Mouse (Mus musculus) liver, embryonic 16.5 days (tissue): ENCODE measurements at regions not wholly inside any gene's neighbourhood (a gene's known extent, or its start where the extent isn't known, plus 50 kb on each side); places are given as distances from the start of the nearest gene placed in this dataset.
"Not testable (repeated sequence)": the region's sequence is repeated elsewhere in the genome, so short reads cannot be mapped to it uniquely, and the experiment has no call there.

Experiments used
- ATAC-seq: fragments of 200-750 bp; cut with Nextera tagmentation; 2 replicates; pipeline ENCODE4 v1.8.0; 2017; ENCODE audit warnings: low read depth, mild to moderate bottlenecking, moderate number of reproducible peaks, moderate library complexity
- H3K27ac ChIP-seq: fragments of 300-500 bp; sonication (generic); 2 replicates; pipeline ENCODE4 v1.5.1; 2014; ENCODE audit warnings: mild to moderate bottlenecking, low read length
- H3K27me3 ChIP-seq: fragments of 300-500 bp; sonication (generic); 2 replicates; pipeline ENCODE4 v1.6.1; 2014; ENCODE audit warnings: low read depth, low read length, mixed read lengths; ENCODE audit not compliant: control insufficient read depth, insufficient read depth
- H3K36me3 ChIP-seq: fragments of 300-500 bp; sonication (generic); 2 replicates; pipeline ENCODE4 v1.6.1; 2014; ENCODE audit warnings: mild to moderate bottlenecking; ENCODE audit not compliant: control insufficient read depth, insufficient read depth
- H3K4me1 ChIP-seq: fragments of 300-500 bp; sonication (generic); 2 replicates; pipeline ENCODE4 v1.6.1; 2014; ENCODE audit warnings: low read depth, low read length, mixed read lengths; ENCODE audit not compliant: control insufficient read depth
- H3K4me2 ChIP-seq: fragments of 300-500 bp; sonication (generic); 2 replicates; pipeline ENCODE4 v1.6.1; 2014; ENCODE audit warnings: low read depth, low read length, mixed read lengths
- H3K4me3 ChIP-seq: fragments of 300-500 bp; sonication (generic); 2 replicates; pipeline ENCODE4 v1.5.1; 2014; ENCODE audit warnings: low read depth, mild to moderate bottlenecking, low read length
- H3K9ac ChIP-seq: fragments of 300-500 bp; sonication (generic); 2 replicates; pipeline ENCODE4 v1.6.1; 2014; ENCODE audit warnings: low read depth, low read length
- H3K9me3 ChIP-seq: fragments of 300-500 bp; sonication (generic); replicated peaks from 2 replicates; pipeline ENCODE4 v1.6.1; 2016; ENCODE audit warnings: low read length; ENCODE audit not compliant: control insufficient read depth
- WGBS: fragments of 180-500 bp; shearing (Covaris S2); extraction: QIAGEN DNeasy Blood & Tissue Kit; methylation state at CpG from one replicate; pipeline ENCODE4 v1.1.7; 2014; ENCODE audit not compliant: insufficient replicate concordance; 5-methylcytosine and 5-hydroxymethylcytosine counted together

DNA sequence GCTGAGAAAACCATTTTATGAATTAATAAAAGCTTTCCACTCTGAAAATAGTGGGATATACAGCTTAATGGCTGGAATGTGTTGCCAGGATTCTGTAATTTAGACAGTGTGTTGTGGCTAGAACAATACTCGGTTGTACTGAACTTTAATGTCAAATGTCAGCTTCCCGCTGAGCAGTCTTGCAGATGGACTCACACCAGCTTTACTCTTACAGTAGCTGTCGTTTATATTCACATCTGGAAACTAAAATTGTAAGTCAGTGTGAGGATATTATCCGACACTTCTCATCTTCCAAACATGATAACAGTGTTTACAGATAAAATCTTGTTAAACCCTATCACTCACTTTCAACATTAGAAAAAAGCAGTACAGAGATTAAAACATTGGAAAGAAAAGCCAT is 328.3 kb upstream of the Gje1 start:
- no peaks in the 10 kb centered on the region for H3K36me3 ChIP-seq
- 59% methylated on average over 4 of the region's 4 CpGs for WGBS
- no peaks in the 10 kb centered on the region for H3K9me3 ChIP-seq
- H3K4me2 ChIP-seq = no peak overlapping the region
- H3K4me3 ChIP-seq = no peak overlapping the region
- H3K4me1 ChIP-seq = no peaks in the 10 kb centered on the region
- no peak overlapping the region for H3K27ac ChIP-seq
- no peak overlapping the region for H3K9ac ChIP-seq
- no peak for ATAC-seq
- H3K27me3 ChIP-seq = no peaks in the 10 kb centered on the region

DNA sequence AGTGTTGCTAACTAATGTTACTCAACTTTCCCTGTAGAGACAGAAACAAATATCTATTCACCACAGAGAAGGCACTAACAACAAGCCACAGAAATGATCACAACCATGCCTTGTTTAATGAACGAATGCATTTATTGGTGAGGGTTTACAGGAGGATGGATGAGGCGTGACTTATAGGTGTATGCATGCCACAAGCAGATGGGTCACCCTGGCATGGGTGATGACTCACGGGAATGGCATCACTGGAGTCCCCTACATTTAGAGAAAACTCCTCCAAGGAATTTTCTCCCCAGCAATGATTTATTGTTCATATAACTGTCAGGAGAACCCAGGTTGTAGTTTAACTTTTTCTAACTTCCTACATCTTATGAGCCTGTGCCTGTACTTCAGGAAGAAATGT is 319.6 kb upstream of the Gje1 start:
- no peak for ATAC-seq
- no peak overlapping the region for H3K4me3 ChIP-seq
- no peaks in the 10 kb centered on the region for H3K4me1 ChIP-seq
- H3K9me3 ChIP-seq = no peaks in the 10 kb centered on the region; the same call in 1 of the 2 replicates
- 49% methylated on average over 3 of the region's 3 CpGs for WGBS
- no peaks in the 10 kb centered on the region for H3K36me3 ChIP-seq
- no peak overlapping the region for H3K27ac ChIP-seq
- no peak overlapping the region for H3K4me2 ChIP-seq
- H3K9ac ChIP-seq = no peak overlapping the region
- H3K27me3 ChIP-seq = no peaks in the 10 kb centered on the region

DNA sequence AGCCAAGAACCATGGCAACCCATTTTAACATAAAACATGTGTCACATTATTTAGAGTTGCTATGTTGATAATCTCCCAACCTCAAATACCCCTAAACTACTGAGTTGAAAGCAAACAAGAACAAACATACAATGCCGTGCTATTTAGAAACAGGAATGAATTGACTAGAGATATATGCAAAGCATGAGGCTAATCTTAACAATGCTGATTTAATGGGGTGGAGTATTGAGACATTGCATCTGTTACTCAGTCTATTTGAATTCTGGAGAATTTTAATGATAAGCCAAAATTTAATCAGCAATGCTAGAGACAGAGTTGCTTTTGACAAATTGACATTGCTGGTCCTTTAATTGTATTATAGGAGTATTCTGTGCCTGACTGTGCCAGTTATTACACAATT is 313.5 kb upstream of the Gje1 start:
- no peak overlapping the region for H3K4me3 ChIP-seq
- no peaks in the 10 kb centered on the region for H3K4me1 ChIP-seq
- H3K27me3 ChIP-seq = no peaks in the 10 kb centered on the region
- no peak overlapping the region for H3K4me2 ChIP-seq
- no peaks in the 10 kb centered on the region for H3K9me3 ChIP-seq
- no peak overlapping the region for H3K27ac ChIP-seq
- ATAC-seq = no peak
- H3K36me3 ChIP-seq = no peaks in the 10 kb centered on the region
- 63% methylated on average over 1 of the region's 1 CpGs for WGBS
- H3K9ac ChIP-seq = no peak overlapping the region

DNA sequence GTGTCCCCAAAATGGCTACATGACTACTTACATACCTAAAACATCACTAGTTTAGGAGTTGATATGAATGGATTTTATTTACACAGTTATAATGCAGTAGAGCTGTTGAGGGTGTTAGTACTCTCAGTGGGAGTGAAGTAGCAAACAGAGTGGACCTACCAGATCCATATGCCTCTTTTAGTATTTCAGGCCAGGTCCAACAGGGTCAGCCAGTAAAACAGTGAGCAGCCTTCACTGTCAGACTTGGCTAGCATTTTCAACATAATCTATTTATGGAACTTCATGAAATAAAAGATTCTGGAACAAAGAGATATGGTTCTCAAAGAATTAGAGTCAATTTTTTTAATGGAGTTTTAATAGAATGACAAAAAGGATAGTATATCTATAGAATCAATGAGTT is 311.1 kb upstream of the Gje1 start:
- no peak overlapping the region for H3K27ac ChIP-seq
- no peak overlapping the region for H3K4me2 ChIP-seq
- H3K36me3 ChIP-seq = no peaks in the 10 kb centered on the region
- H3K4me3 ChIP-seq = no peak overlapping the region
- H3K9ac ChIP-seq = no peak overlapping the region
- no peaks in the 10 kb centered on the region for H3K9me3 ChIP-seq
- no peaks in the 10 kb centered on the region for H3K4me1 ChIP-seq
- no peak for ATAC-seq
- H3K27me3 ChIP-seq = no peaks in the 10 kb centered on the region

DNA sequence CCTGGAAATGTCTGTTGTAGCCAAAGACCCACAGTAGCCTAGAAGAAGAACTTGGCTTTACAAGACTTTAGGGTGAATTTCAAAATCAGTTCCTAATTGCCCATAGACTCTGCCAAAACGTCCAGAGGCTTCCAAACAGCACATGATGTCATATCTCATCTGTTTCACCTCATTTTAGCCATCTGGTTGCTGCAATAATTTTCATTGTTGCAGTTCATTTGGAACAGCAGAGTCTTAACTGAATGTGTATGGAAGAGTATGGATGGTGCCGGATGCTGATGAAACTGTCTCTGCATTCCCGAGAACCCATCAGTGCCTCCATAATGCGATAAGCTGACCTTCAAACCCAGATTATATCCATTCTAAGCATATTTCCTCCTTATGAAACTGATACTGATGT is 295.9 kb upstream of the Gje1 start:
- no peak for ATAC-seq
- H3K27me3 ChIP-seq = no peaks in the 10 kb centered on the region
- 61% methylated on average over 4 of the region's 4 CpGs for WGBS
- no peak overlapping the region for H3K9ac ChIP-seq
- H3K4me1 ChIP-seq = no peaks in the 10 kb centered on the region
- H3K4me2 ChIP-seq = no peak overlapping the region
- H3K27ac ChIP-seq = no peak overlapping the region
- H3K36me3 ChIP-seq = no peaks in the 10 kb centered on the region
- no peak overlapping the region for H3K4me3 ChIP-seq
- no peaks in the 10 kb centered on the region for H3K9me3 ChIP-seq

DNA sequence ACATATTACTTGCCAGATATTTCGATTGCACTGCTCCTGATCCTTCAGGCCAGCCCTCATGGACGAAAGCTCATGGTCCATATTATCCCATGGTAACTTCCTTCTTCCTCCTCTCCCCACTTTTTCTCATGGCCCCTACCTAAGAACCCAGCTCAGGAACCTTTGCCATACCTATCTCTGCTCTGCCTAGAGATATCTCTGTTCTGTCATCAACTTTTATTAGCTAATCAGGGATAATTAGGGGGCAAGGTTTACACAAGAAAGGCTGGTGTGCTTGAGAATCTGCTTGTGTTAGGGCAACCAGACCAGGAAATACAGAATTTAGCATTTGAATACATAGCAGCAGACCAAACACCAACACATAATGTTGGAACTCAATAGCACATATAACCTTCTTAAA is 278.4 kb upstream of the Gje1 start:
- Histone ChIP-seq H3K4me1 (no peaks in the 10 kb centered on the region), H3K36me3 (no peaks in the 10 kb centered on the region), H3K27ac (no peak overlapping the region), H3K4me3 (no peak overlapping the region), H3K27me3 (no peaks in the 10 kb centered on the region), H3K9me3 (no peaks in the 10 kb centered on the region), H3K9ac (no peak overlapping the region), H3K4me2 (no peak overlapping the region)
- no peak for ATAC-seq
- 44% methylated on average over 2 of the region's 2 CpGs for WGBS

DNA sequence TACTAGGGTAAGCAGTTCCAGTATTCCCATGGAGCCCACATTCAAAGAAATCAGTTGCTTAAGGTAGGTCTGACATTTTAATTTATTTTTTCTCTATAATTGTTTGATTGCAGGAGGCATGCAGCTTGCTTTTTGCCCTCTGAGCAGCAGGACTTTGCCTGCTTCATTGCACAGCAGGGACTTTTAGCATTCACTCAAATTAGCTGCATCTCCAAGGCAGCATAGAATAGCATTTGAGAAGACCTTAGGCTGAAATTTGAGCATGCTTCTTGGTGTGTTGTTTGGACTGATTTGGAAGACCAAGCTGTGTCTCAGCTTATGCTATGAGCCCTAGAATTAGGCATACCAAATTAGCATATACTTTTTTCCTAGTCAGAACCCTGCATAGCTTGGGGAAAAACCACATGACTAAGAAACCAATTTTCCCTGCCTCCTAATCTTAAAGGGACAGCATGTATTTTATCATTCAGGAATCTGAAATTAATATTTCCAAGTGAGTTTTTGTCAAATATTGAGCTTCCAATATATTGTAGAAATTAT is 271.7 kb upstream of the Gje1 start:
- Histone ChIP-seq H3K4me3 (no peak overlapping the region), H3K27ac (no peak overlapping the region), H3K4me1 (no peaks in the 10 kb centered on the region), H3K27me3 (no peaks in the 10 kb centered on the region), H3K36me3 (no peaks in the 10 kb centered on the region), H3K9ac (no peak overlapping the region), H3K4me2 (no peak overlapping the region), H3K9me3 (no peaks in the 10 kb centered on the region)
- ATAC-seq = no peak

DNA sequence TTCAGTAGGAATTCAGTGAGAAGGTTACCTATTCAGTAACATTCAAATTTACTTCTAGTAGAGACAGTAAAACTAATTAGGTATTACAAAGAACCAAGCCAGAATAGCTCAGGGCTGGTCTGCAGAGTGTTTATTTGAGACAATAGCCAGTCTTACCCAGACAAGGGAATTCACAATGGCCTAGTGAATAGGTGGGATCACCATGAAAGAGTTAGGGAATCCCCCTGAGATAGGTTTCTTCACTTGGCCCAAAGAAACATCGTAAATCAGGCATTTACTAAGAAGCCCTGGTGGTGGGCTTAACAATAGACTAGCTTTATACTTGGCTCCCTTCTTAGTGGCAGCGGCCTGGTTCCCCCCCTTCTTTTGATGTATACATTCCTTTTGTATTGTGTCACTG is 268.6 kb upstream of the Gje1 start:
- not testable (repeated sequence) for H3K36me3 ChIP-seq, H3K9me3 ChIP-seq, H3K4me3 ChIP-seq, H3K4me1 ChIP-seq, H3K27ac ChIP-seq, ATAC-seq, H3K4me2 ChIP-seq, H3K9ac ChIP-seq, H3K27me3 ChIP-seq
- WGBS = 57% methylated on average over 2 of the region's 2 CpGs

DNA sequence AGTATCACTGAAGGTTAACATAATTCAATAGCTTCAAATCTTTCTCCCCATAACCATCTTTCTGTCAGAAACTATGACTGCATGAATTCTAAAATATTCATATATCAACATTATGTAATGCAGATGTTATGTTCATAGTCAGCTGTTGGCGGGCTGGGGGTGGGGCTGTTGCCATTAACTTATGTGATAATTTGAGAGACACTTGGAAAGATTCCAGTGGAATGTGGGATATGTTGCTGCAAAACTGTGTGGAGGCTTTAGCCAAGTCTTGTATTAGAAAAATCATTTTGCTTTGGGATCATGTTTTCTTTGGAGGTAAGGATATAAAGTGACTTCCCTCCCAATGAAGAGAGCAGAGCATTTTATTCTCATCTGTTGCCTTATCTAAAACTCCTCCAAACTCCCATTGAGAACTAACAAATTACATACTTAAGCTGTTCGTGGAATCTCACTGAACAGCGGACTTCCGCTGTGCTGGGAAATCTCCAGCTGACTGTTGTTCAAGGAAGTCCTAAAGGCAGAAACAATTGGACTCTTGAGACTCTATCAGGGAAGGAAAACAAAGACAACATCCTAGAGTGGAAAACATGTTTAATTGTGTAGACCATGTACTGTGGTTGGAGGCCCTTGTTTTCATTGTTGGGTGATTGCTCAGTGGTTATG is 260.2 kb upstream of the Gje1 start:
- peak; percentile 13; the same call in 1 of the 2 replicates for ATAC-seq
- Histone ChIP-seq H3K4me3 (no peak overlapping the region), H3K27me3 (no peaks in the 10 kb centered on the region), H3K9me3 (no peaks in the 10 kb centered on the region), H3K4me2 (no peak overlapping the region), H3K27ac (no peak overlapping the region), H3K36me3 (no peaks in the 10 kb centered on the region), H3K9ac (no peak overlapping the region), H3K4me1 (no peaks in the 10 kb centered on the region)
- WGBS = 56% methylated on average over 4 of the region's 4 CpGs
